Mouse (Mus musculus) CH12.LX (cell line): Measurements from ENCODE around the gene Aldh9a1.

Experiments used
- CTCF ChIP-seq, 2 experiments: IDR thresholded peaks in 1 of 2; conservative IDR thresholded peaks in 1 of 2; 2 replicates each; pipeline ENCODE4 v1.5.1; 2011 to 2012; ENCODE audit warnings: low read depth in 2 of 2, low read length in 2 of 2, improper control_type of control experiment in 1 of 2, inconsistent platforms in 1 of 2, mild to moderate bottlenecking in 1 of 2, moderate library complexity in 1 of 2
- ELF1 ChIP-seq: IDR thresholded peaks from 2 replicates; pipeline ENCODE4 v1.6.1; 2014; ENCODE audit warnings: low read depth, mild to moderate bottlenecking, inconsistent platforms, low read length, improper control_type of control experiment
- EP300 ChIP-seq: IDR thresholded peaks from 2 replicates; pipeline ENCODE4 v1.6.1; 2011; ENCODE audit warnings: low read length, improper control_type of control experiment
- KAT2A ChIP-seq: IDR thresholded peaks from 2 replicates; pipeline ENCODE4 v1.6.1; 2012; ENCODE audit warnings: low read length, improper control_type of control experiment, inconsistent platforms; ENCODE audit not compliant: insufficient replicate concordance
- MAFK ChIP-seq: IDR thresholded peaks from 2 replicates; pipeline ENCODE4 v1.6.1; 2011; ENCODE audit warnings: low read length, improper control_type of control experiment; ENCODE audit not compliant: insufficient replicate concordance
- MAX ChIP-seq: IDR thresholded peaks from 2 replicates; pipeline ENCODE4 v1.6.1; 2011; ENCODE audit warnings: low read length, improper control_type of control experiment
- MAZ ChIP-seq: IDR thresholded peaks from 2 replicates; pipeline ENCODE4 v1.6.1; 2012; ENCODE audit warnings: low read depth, mild to moderate bottlenecking, inconsistent platforms, low read length, improper control_type of control experiment, moderate library complexity
- MYC ChIP-seq: IDR thresholded peaks from 2 replicates; pipeline ENCODE4 v1.6.1; 2011; ENCODE audit warnings: low read depth, mild to moderate bottlenecking, improper control_type of control experiment, low read length
- POLR2AphosphoS2 ChIP-seq: IDR thresholded peaks from 2 replicates; pipeline ENCODE4 v1.6.1; 2011; ENCODE audit warnings: low read depth, low read length, improper control_type of control experiment
- UBTF ChIP-seq: IDR thresholded peaks from 2 replicates; pipeline ENCODE4 v1.6.1; 2012; ENCODE audit warnings: low read depth, mild to moderate bottlenecking, inconsistent platforms, low read length, improper control_type of control experiment, moderate library complexity
- USF2 ChIP-seq: conservative IDR thresholded peaks from 2 replicates; pipeline ENCODE4 v1.6.1; 2011; ENCODE audit warnings: low read depth, low read length, improper control_type of control experiment
- ZC3H11A ChIP-seq: IDR thresholded peaks from 2 replicates; pipeline ENCODE4 v1.6.1; 2012; ENCODE audit warnings: low read depth, mild to moderate bottlenecking, inconsistent platforms, low read length, improper control_type of control experiment

GRCm38 (mm10) chr1:167382763-167383162, 33.0 kb downstream of the Aldh9a1 start:
- TF ChIP-seq CTCF (conservative IDR thresholded peaks at IDR 0.05 in 1 of 2, IDR thresholded peaks at IDR 0.05 in 1 of 2; ENCODE audit: low read depth in 2 of 2, low read length in 2 of 2): no peak
- TF ChIP-seq EP300: no peak
- no peak for TF ChIP-seq MAX
- no peak for TF ChIP-seq ELF1
- no peak for TF ChIP-seq ZC3H11A
- no peak for TF ChIP-seq UBTF
- TF ChIP-seq MYC: no peak
- TF ChIP-seq MAFK: no peak
- TF ChIP-seq MAZ: no peak
- TF ChIP-seq USF2: no peak
- TF ChIP-seq KAT2A: no peak
- TF ChIP-seq POLR2AphosphoS2: no peak
